Mouse (Mus musculus): ENCODE data around the gene Akap1.

Akap1 gene

GRCm38 (mm10) chr11:88873667-88874030 lies 9.3 kb upstream of the Akap1 start:
- DNase-seq: no peak

- DNase-seq: no peak
Observed at GRCm38 (mm10) chr11:88873027-88873666, 8.8 kb upstream of the Akap1 start.

- DNase-seq: no peak
Observed at GRCm38 (mm10) chr11:88869443-88869842, 5.1 kb upstream of the Akap1 start.

GRCm38 (mm10) chr11:88863904-88864457 lies 405 bp downstream of the Akap1 start:
- no peak for DNase-seq

- no peak for DNase-seq
Observed at GRCm38 (mm10) chr11:88863071-88863903, 1.1 kb downstream of the Akap1 start.

GRCm38 (mm10) chr11:88862355-88862754 lies 2.0 kb downstream of the Akap1 start:
- no peak for DNase-seq

- DNase-seq: no peak
Observed at GRCm38 (mm10) chr11:88861060-88861459, 3.3 kb downstream of the Akap1 start.

GRCm38 (mm10) chr11:88860641-88861040 lies 3.7 kb downstream of the Akap1 start:
- no peak for DNase-seq

- no peak for DNase-seq
Observed at GRCm38 (mm10) chr11:88857311-88858005, 6.9 kb downstream of the Akap1 start.

- DNase-seq: no peak
Observed at GRCm38 (mm10) chr11:88856383-88856782, 8.0 kb downstream of the Akap1 start.

GRCm38 (mm10) chr11:88855795-88856194 lies 8.6 kb downstream of the Akap1 start:
- no peak for DNase-seq

- no peak for DNase-seq
Observed at GRCm38 (mm10) chr11:88853588-88853987, 10.8 kb downstream of the Akap1 start.

- DNase-seq: no peak
Observed at GRCm38 (mm10) chr11:88852806-88853205, 11.6 kb downstream of the Akap1 start.

GRCm38 (mm10) chr11:88851049-88851825 lies 13.1 kb downstream of the Akap1 start:
- DNase-seq: peak; percentile 60

GRCm38 (mm10) chr11:88849732-88850131 lies 14.7 kb downstream of the Akap1 start:
- DNase-seq: no peak

GRCm38 (mm10) chr11:88849284-88849683 lies 15.1 kb downstream of the Akap1 start:
- peak; percentile 49 for DNase-seq

GRCm38 (mm10) chr11:88848590-88848989 lies 15.8 kb downstream of the Akap1 start:
- DNase-seq: peak; percentile 56

GRCm38 (mm10) chr11:88847281-88848006 lies 16.9 kb downstream of the Akap1 start:
- DNase-seq: no peak

- DNase-seq: no peak
Observed at GRCm38 (mm10) chr11:88844384-88844783, 20.0 kb downstream of the Akap1 start.

- no peak for DNase-seq
Observed at GRCm38 (mm10) chr11:88843305-88843704, 21.1 kb downstream of the Akap1 start.

- DNase-seq: no peak
Observed at GRCm38 (mm10) chr11:88842315-88842975, 21.9 kb downstream of the Akap1 start.
